Mouse (Mus musculus) 3T3-L1 (cell line): ENCODE results near the gene Tspan31.

Experiments used
- DNase-seq: peaks from one replicate; pipeline ENCODE4 v3.0.0-alpha.2; 2015; ENCODE audit warnings: low read depth, low spot score

Gene Tspan31

DNA sequence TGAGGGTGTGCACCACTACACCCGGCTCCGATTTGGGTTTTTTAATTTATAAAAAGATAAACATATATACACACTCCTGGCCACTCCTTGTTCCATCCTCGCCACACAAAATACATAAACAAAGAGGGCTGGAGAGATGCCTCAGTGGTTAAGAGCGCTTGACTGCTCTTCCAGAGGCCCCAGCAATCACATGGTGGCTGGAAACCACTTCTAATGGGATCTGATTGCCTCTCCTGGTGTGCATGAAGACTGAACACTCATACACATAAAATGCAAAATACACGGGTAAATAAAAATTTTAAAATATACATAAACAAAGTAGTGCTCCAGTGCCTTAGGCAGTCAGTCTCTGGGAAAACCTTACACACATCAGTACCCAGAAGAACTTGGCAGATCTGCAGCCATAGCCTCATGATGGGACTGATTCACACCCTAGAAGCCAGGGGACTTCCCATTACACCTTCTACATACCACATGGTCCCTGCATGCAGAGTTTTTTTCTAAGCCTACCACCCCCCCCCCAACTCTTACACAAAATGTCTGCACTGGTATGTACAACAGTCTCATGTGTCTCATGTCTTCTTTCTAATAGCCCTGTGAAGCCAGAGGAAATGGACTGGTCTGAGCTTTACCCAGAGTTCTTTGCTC, 27.5 kb downstream of the Tspan31 start:
- DNase-seq: peak; percentile 68

- peak; percentile 84 for DNase-seq
Measured at GRCm38 (mm10) chr10:127041774-127042338, 28.2 kb downstream of the Tspan31 start.

GRCm38 (mm10) chr10:127041274-127041766, 28.7 kb downstream of the Tspan31 start, which contains the start of the genes Mettl1 and Eef1akmt3:
Mettl1 (plus strand) TSS chr10:127041414.
Eef1akmt3 (minus strand) TSS chr10:127041513.
- peak; percentile 61 for DNase-seq

DNA sequence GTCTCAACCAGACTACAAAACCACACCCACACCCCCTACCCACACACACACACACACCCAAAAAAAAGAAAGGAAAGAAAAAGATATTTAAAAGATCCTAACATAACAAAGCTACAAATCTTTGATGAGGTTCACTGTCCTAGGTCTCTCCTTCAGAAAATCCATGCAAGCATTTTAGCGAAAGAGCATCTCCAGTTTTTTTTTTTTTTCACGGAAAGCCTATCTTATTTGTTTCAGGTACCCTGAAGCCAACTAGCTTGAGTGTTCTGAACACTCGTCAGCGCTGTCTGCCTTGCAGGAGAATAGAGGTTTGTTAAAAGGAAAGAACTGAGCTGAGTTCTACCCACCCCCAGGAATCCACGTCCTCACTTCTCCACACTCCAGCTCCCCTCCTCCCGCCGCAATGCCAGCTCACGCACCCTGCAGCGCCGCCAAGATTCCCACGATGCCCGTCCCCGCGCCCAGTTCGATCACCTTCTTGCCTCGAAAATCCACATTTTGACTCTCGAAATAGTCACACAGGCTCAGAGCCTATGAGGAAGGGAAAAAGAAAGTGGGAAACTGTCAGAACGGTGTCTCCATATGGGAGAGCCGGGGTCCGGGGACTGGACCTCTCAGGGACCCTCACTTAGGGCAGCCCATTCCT, 29.4 kb downstream of the Tspan31 start:
- DNase-seq: peak; percentile 41

- no peak for DNase-seq
Measured at GRCm38 (mm10) chr10:127037641-127038040, 32.4 kb downstream of the Tspan31 start.

DNA sequence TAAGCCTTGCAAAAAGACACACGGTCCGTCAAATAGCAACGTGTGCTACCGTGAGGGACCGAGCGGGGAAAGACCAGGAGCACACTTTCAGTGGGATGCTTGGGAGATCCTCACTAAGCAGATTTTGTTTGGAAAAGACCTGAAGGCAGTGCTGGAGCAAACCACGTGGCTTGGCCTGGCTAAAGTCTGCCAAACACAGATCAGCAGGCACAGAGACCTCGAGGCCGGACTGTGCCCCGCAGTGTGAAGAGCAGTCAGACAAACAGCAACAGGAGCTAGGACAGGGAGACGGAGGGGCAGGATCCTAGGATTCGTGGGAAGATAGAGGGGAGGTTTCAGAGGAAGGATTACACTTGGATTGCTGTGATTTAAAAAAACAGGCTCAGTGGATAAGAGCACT, 33.8 kb downstream of the Tspan31 start:
- no peak for DNase-seq

- no peak for DNase-seq
Measured at GRCm38 (mm10) chr10:127033301-127033741, 36.7 kb downstream of the Tspan31 start.

DNA sequence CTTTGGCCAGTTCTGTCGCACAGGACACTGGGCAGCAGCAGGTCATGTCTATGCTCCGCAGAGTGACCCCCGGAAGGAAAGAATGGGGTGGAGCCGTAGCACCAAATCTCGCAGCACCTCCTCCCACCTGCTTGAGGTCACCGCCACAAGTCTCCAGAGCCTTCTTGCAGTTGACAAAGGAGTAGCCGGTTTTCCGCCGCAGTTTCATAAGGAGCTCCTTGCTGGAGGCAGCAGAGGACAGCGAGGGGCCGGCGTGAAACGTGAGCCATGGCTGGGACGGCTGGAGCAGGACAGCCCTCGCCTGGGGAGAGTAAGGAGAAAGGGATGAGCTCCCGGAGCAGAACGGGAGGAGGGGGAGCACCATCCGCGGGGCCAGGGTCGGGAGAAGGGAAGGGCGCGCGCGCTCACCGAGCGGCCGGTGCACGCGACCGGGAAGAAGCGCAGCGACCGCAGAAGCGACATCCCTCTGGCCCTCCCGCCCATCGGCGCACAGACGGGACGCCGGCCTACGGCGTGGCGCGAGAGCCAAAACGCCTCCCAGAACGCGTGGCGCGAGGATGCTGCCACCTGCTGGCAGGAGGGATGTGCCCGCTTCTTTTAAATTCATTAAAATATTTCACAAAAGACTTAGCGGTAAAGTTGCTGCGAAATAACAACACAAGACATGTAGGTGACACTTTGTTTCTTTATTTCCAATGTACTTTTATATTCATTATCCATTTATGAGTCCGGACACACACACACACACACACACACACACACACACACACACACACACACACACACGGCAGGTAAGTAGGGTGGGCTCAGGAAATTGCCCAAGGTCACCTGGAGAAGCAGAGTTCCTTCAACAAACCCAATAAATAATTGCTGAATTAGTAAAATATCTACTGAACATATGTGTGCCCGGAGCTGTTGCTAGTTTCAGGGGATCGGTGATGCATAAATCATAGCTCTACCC, 39.4 kb downstream of the Tspan31 start, which contains the start of gene Tsfm:
Tsfm (minus strand) TSS at position 505 of the 961 bp plus-strand sequence.
- DNase-seq: peak; percentile 87

DNA sequence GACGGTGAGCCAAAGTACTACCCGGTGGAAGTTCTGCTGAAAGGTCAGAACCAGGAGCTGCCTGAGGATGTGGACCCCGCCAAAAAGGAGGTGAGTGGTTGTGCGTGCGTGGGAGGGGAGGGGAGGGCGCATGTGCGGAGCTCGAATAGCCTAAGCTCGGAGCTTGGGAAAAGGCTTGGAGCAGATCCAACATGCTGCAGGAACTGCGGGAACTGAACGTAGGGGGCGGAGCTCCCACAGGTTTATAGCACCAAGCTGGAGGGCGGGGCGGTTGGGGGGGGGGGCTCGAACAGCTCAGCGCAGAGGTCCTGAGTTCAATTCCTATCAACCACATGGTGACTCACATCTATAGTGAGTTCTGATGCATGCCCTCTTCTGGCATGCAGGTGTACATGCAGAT, 51.6 kb downstream of the Tspan31 start:
- DNase-seq: no peak
